In genomic region chr10:57785552-57785951, GRCm38 (mm10) we compare ENCODE assay signal across 16 mouse cellular contexts. TPM values are rescaled to one million over a fixed set of nuclear protein-coding genes. Genes with fewer than 3 reads are reported as not detected.
DNase-seq lines count a peak whose midpoint lies in the region; ATAC-seq and TF ChIP-seq lines count a peak whose summit lies in the region.
"Had no signal": no experiment of that assay in that cellular context is flagged by ENCODE, and none has a peak within 500 bp of the region (broad histone marks: within the 10 kb centered on the region; RNA-seq: fewer than 3 reads in every experiment).

No protein-coding gene starts in this region.

- ATAC-seq in embryonic facial prominence, embryonic 11.5 days (replicated peaks; ENCODE audit: insufficient number of reproducible peaks, low FRiP score, low TSS enrichment, low read depth): no peak
- no peak for ATAC-seq in hindbrain, embryonic 12.5 days (ENCODE audit: low FRiP score)
- no peak for ATAC-seq in midbrain, embryonic 15.5 days (replicated peaks)
- ATAC-seq: Patski had no signal

- no peak for TF ChIP-seq CTCF in cortical plate, adult 2 months (IDR thresholded peaks at IDR 0.05; ENCODE audit: extremely low read depth, insufficient read depth, low read length)

- H3K9me3 ChIP-seq in embryonic facial prominence, embryonic 11.5 days (replicated peaks; ENCODE audit: control insufficient read depth, low read length): no peaks in the 10 kb centered on the region
- H3K9me3 ChIP-seq in hindbrain, embryonic 12.5 days (replicated peaks): no peaks in the 10 kb centered on the region
- no peaks in the 10 kb centered on the region for H3K9me3 ChIP-seq in midbrain, embryonic 15.5 days
- H3K9me3 ChIP-seq: embryonic facial prominence, embryonic 15.5 days; heart, embryonic 13.5 days had no signal

- peak overlapping the region; percentile 22 for H3K9ac ChIP-seq in embryonic facial prominence, embryonic 11.5 days (replicated peaks; ENCODE audit: low read length)
- H3K9ac ChIP-seq in hindbrain, embryonic 12.5 days: peak overlapping the region; percentile 56
- peak overlapping the region; percentile 17; the same call in 1 of the 2 replicates for H3K9ac ChIP-seq in midbrain, embryonic 15.5 days
- H3K9ac ChIP-seq: embryonic facial prominence, embryonic 15.5 days; heart, embryonic 13.5 days had no signal

- no peaks in the 10 kb centered on the region for H3K27me3 ChIP-seq in embryonic facial prominence, embryonic 11.5 days (ENCODE audit: control insufficient read depth, insufficient read depth, low read length)
- H3K27me3 ChIP-seq in hindbrain, embryonic 12.5 days: no peaks in the 10 kb centered on the region
- H3K27me3 ChIP-seq in midbrain, embryonic 15.5 days (replicated peaks): no peaks in the 10 kb centered on the region
- H3K27me3 ChIP-seq: embryonic facial prominence, embryonic 15.5 days; heart, embryonic 13.5 days had no signal

- H3K27ac ChIP-seq in cortical plate, adult 2 months (ENCODE audit: insufficient read depth, low read length): peak overlapping the region; percentile 40; the same call in 1 of the 2 replicates
- 0 out of 2 replicates have a peak overlapping the region, but pooled peaks have one; percentile 3 for H3K27ac ChIP-seq in embryonic facial prominence, embryonic 11.5 days (replicated peaks; ENCODE audit: low read depth, low read length)
- peak overlapping the region; percentile 86 for H3K27ac ChIP-seq in hindbrain, embryonic 12.5 days
- H3K27ac ChIP-seq in midbrain, embryonic 15.5 days: peak overlapping the region; percentile 79
- H3K27ac ChIP-seq: embryonic facial prominence, embryonic 15.5 days; heart, embryonic 13.5 days had no signal

- H3K4me2 ChIP-seq in embryonic facial prominence, embryonic 11.5 days (ENCODE audit: low read depth, low read length): no peak overlapping the region
- peak overlapping the region; percentile 50 for H3K4me2 ChIP-seq in hindbrain, embryonic 12.5 days (replicated peaks)
- peak overlapping the region; percentile 51 for H3K4me2 ChIP-seq in midbrain, embryonic 15.5 days
- H3K4me2 ChIP-seq: liver, embryonic 11.5 days had no signal

- H3K4me3 ChIP-seq in cortical plate, adult 2 months (ENCODE audit: insufficient read depth, low read length): peak overlapping the region; percentile 27; the same call in 1 of the 2 replicates
- H3K4me3 ChIP-seq in embryonic facial prominence, embryonic 11.5 days (ENCODE audit: low read depth, low read length): peak overlapping the region; percentile 3; the same call in 1 of the 2 replicates
- H3K4me3 ChIP-seq in hindbrain, embryonic 12.5 days: peak overlapping the region; percentile 41
- H3K4me3 ChIP-seq in midbrain, embryonic 15.5 days: peak overlapping the region; percentile 35
- H3K4me3 ChIP-seq: embryonic facial prominence, embryonic 15.5 days; heart, embryonic 13.5 days had no signal

- H3K4me1 ChIP-seq in cortical plate, adult 2 months (ENCODE audit: control insufficient read depth, insufficient read depth, low read length): peaks cover 6% of the 10 kb centered on the region
- no peaks in the 10 kb centered on the region; the same call in 1 of the 2 replicates for H3K4me1 ChIP-seq in embryonic facial prominence, embryonic 11.5 days (ENCODE audit: control insufficient read depth, insufficient read depth, low read length)
- peaks cover 24% of the 10 kb centered on the region for H3K4me1 ChIP-seq in hindbrain, embryonic 12.5 days
- H3K4me1 ChIP-seq in midbrain, embryonic 15.5 days: peaks cover 30% of the 10 kb centered on the region
- H3K4me1 ChIP-seq: embryonic facial prominence, embryonic 15.5 days had no signal

- no peak for DNase-seq in embryonic facial prominence, embryonic 11.5 days (ENCODE audit: low spot score)
- no peak for DNase-seq in gastrocnemius, postnatal 36 days
- no peak for DNase-seq in kidney, postnatal 36 days
- no peak for DNase-seq in urinary bladder, postnatal 25 days (ENCODE audit: low spot score)
- DNase-seq: adrenal gland, adult 2 months; cerebellum, postnatal 14 days; kidney, postnatal 25 days; right cerebral cortex, postnatal 14 days had no signal

- H3K36me3 ChIP-seq in embryonic facial prominence, embryonic 11.5 days (replicated peaks; ENCODE audit: control insufficient read depth, insufficient read depth, low read depth, low read length): no peaks in the 10 kb centered on the region
- no peaks in the 10 kb centered on the region for H3K36me3 ChIP-seq in hindbrain, embryonic 12.5 days
- no peaks in the 10 kb centered on the region for H3K36me3 ChIP-seq in midbrain, embryonic 15.5 days (replicated peaks)
- H3K36me3 ChIP-seq: embryonic facial prominence, embryonic 15.5 days; heart, embryonic 13.5 days had no signal

- TF ChIP-seq POLR2A in cortical plate, adult 2 months (IDR thresholded peaks at IDR 0.05; ENCODE audit: extremely low read depth, insufficient read depth, low read length): no peak

- intact Hi-C loops in gastrocnemius, postnatal 36 days (cut with DNase I): no loop called here

- 64% methylated on average over 2 of the region's 2 CpGs for WGBS in embryonic facial prominence, embryonic 11.5 days
- whole genome bisulfite sequencing in hindbrain, embryonic 12.5 days: 27% methylated on average over 2 of the region's 2 CpGs
- WGBS in midbrain, embryonic 15.5 days: 14% methylated on average over 2 of the region's 2 CpGs

RNA-seq across cellular contexts. Expression of gene Fabp7, which starts 0.9 kb away (rescaled TPM):
- 66.2 TPM in 2 replicates for polyA plus RNA-seq in cortical plate, adult 2 months (2012; rRNA removed)
- polyA plus RNA-seq in embryonic facial prominence, embryonic 11.5 days (2014; fragmentation: Nextera tagmentation; extraction: Ambion mirVana): 215 and 244 TPM in 2 replicates
- polyA plus RNA-seq in hindbrain, embryonic 12.5 days (2016; fragmentation: Nextera tagmentation; extraction: Ambion mirVana): 1,425 and 1,599 TPM in 2 replicates
- polyA plus RNA-seq in midbrain, embryonic 15.5 days (2015; fragmentation: Nextera tagmentation; extraction: Ambion mirVana): 1,183 and 1,204 TPM in 2 replicates
- total RNA-seq in gastrocnemius, postnatal 36 days (2021): not detected
- total RNA-seq: megakaryocyte-erythroid progenitor cell, adult 5-6 weeks had no signal
- polyA plus RNA-seq: adrenal gland, adult 2 months had no signal

RNA-seq across cellular contexts. Expression of gene Smpdl3a, which starts 8.6 kb away (rescaled TPM):
- 41.6 and 45.0 TPM in 2 replicates for polyA plus RNA-seq in cortical plate, adult 2 months (2012; rRNA removed)
- 10.0 and 11.0 TPM in 2 replicates for polyA plus RNA-seq in embryonic facial prominence, embryonic 11.5 days (2014; fragmentation: Nextera tagmentation; extraction: Ambion mirVana)
- 13.3 and 17.1 TPM in 2 replicates for polyA plus RNA-seq in hindbrain, embryonic 12.5 days (2016; fragmentation: Nextera tagmentation; extraction: Ambion mirVana)
- 17.8 and 22.2 TPM in 2 replicates for polyA plus RNA-seq in midbrain, embryonic 15.5 days (2015; fragmentation: Nextera tagmentation; extraction: Ambion mirVana)
- 10 to 100 TPM; 47.5 to 55.1 TPM for total RNA-seq in gastrocnemius, postnatal 36 days (2021)

Comparison
In these comparisons a context has a peak if more than half of its experiments do, and no peak if none do; other contexts are left out.
1. H3K27ac ChIP-seq: peak in every context shown above with its lines; median percentile 86 in hindbrain, embryonic 12.5 days; 79 in midbrain, embryonic 15.5 days; 40 in cortical plate, adult 2 months; 3 in embryonic facial prominence, embryonic 11.5 days.